Mouse (Mus musculus): ENCODE measurements around the gene Sgsm1. TPM values are rescaled to one million over a fixed set of nuclear protein-coding genes. Genes with fewer than 3 reads are reported as not detected.

Gene Sgsm1
- 11.5 and 12.3 TPM in 2 replicates for polyA plus RNA-seq (2012; rRNA removed)

DNA sequence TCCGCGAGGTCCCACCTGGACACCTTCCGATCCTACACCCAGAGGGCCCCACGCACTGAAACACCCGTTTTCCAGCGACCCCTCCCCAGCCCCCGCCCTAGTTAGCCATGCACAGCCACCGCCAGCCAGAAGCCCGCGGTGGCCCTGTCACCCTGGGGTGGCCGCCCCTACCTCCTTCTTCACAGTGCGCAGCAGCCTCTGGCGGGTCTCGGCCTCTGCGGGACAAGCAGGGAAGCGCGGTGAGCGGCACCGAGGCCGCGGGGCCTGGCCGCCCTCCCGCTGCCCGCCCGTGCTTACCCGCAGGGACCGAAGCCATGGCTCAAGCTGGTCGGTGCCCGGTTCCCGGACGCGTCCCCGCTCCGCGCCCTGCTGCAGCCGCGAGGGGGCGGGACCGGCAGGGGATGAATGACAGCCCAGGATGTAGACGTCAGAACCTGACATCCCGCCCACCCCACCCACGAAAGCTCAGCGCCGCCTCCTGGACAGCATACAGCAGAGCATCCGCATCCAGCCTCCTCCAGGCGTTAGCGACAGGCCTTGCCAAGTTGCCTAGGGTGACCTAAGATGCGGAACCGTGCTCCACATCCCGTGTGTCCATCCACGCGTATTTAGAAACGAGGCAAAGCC, at the start of gene Sgsm1:
Sgsm1 (minus strand) TSS at position 410 of the 627 bp plus-strand sequence.

DNA sequence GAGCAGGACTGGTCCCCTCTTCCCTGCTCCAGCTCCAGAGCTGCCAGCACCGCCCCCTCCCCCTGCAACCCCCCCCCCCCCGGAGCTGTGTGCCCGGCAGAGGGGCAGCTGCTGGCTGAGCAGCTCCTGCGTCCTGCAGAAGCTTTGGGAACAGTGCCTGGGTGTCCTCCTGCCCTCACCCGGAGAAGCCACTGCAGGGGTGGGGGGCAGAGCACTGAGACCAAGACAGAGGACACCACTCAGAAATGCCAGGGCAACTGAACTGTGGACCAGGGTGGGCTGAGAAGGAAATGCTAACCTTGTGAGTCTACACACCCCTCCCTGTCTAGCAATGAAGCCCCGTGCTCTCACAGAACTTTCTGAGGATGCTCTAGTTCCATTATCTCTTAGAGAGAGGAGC, 46.6 kb upstream of the Sgsm1 start, which contains the start of gene Aym1:
Aym1 (plus strand) TSS at position 109 of the 400 bp plus-strand sequence.

DNA sequence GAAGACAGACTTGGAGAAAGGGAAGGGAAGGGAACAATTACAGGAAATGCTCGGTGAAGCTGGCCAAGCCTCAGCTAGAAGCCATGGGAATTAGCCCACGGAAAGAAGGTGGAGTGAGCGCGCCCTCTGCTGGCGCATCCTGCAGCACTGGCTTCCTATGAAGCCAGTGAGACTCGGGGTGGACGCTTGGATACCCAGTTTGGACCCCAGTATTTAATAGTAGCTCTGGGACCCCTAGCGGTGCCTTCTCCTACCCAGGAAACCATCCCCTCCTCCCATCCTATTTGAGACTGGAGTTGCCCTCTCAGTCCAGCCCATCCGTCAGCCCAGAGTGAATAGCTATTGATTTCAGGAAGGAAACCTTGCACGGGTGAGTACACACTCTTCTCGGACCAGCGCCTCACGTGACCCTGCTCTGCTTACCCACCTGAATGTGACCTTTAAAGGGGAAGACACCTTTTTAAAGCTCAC, 83.9 kb downstream of the Sgsm1 start, which contains the start of gene Tmem211:
Tmem211 (plus strand) TSS at position 278 of the 471 bp plus-strand sequence.

DNA sequence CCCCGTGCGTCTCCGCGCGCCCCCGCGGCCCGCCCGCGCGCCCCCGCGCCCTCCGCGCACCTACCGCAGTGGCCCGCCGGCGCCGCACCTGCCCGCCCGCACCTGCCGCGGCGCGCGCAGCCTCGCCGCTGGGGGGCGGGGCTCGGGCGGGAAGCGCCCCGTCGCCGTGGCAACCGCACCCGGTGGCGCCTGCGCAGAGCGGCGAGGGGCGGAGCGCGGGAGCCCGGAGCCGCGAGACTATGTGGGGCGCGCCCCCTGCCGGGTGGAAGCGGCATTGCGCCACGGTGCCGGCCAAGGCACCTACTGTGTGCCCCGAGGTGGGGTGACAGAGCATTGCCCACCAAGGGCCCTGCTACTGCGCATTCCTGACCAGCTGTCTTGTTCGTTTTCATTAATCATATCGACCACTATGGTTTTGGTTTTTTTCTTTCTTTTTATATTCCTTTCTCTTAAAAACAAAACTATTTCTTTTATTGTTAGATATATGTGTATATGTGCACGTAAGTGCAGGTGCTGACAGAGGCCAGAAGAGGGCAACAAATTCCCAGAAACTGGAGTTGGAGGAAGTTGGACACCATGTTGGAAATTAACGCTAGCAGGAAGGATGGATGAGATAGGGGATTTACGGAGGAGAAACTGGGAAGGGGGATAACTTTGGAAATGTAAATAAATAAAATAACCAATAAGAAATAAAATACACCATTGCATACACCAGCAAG, 89.3 kb downstream of the Sgsm1 start, which contains the start of gene 2900026A02Rik:
2900026A02Rik (minus strand) TSS at position 90 of the 719 bp plus-strand sequence.

Other genes starting within 250 kb of the Sgsm1 start
- gene Crybb2, start 240.7 kb downstream of the Sgsm1 start, polyA plus RNA-seq (2012; rRNA removed), result not detected in 2 replicates
- gene Crybb3, start 229.2 kb downstream of the Sgsm1 start, polyA plus RNA-seq (2012; rRNA removed), result 6.0 and 6.8 TPM in 2 replicates
- gene 2900026A02Rik, start 89.5 kb downstream of the Sgsm1 start, polyA plus RNA-seq (2012; rRNA removed), result 15.6 and 16.6 TPM in 2 replicates
- 0.53 and 0.76 TPM in 2 replicates for gene Tmem211, start 83.9 kb downstream of the Sgsm1 start, polyA plus RNA-seq (2012; rRNA removed)
- not detected in 2 replicates for gene Aym1, start 46.5 kb upstream of the Sgsm1 start, polyA plus RNA-seq (2012; rRNA removed)
- gene Wscd2, start 179.5 kb upstream of the Sgsm1 start, polyA plus RNA-seq (2012; rRNA removed), result 9.5 and 10.3 TPM in 2 replicates